1 mouse cellular context compared by ENCODE assay signal in the genomic region with DNA sequence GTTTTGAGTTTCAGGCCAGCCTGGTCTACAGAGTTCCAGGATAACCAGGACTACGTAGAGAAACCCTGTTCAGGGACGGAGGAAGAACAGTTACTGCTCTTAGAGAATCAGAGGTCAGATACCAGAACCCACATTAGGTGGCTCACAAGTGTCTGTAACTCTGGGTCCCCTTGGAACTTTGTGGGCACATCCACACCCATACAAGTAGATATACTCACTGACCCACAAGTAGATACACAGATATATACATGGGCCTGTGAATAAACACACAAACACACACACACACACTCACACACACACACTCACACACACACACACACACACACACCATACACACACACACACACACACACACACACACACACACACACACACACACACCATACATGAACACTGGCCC.
TF ChIP-seq lines count a peak whose summit lies in the region.

No protein-coding gene starts in this region.

TF ChIP-seq in MEL, 35 proteins besides CTCF, POLR2A, EP300 and RAD21:
- TF ChIP-seq E2F4 (IDR thresholded peaks at IDR 0.05; ENCODE audit: borderline replicate concordance, low read depth, low read length) (no peak), GABPA (IDR thresholded peaks at IDR 0.05; ENCODE audit: low read depth, low read length) (no peak), UBTF (IDR thresholded peaks at IDR 0.05; ENCODE audit: borderline replicate concordance, insufficient read depth, low read depth, low read length) (no peak), BHLHE40 (IDR thresholded peaks at IDR 0.05; ENCODE audit: borderline replicate concordance, low read depth, low read length) (no peak), POLR2AphosphoS2 (IDR thresholded peaks at IDR 0.05; ENCODE audit: low read length) (no peak), MAFK (IDR thresholded peaks at IDR 0.05; ENCODE audit: borderline replicate concordance, low read depth, low read length) (no peak), SMC3 (IDR thresholded peaks at IDR 0.05; ENCODE audit: low read depth, low read length) (no peak), TBP (IDR thresholded peaks at IDR 0.05; ENCODE audit: low read depth, low read length) (no peak)
